Mouse (Mus musculus) kidney, postnatal 14 days (tissue): Measurements from ENCODE around the gene Ctnnbl1.

ENCODE experiments used
- DNase-seq: peaks from one replicate; pipeline ENCODE4 v3.0.0; 2022; ENCODE audit warnings: mixed read lengths

Ctnnbl1 gene

GRCm38 (mm10) chr2:157823456-157823855, 86.3 kb downstream of the Ctnnbl1 start:
- DNase-seq: no peak

GRCm38 (mm10) chr2:157824249-157824648, 87.0 kb downstream of the Ctnnbl1 start:
- no peak for DNase-seq

- DNase-seq: no peak
Observed at GRCm38 (mm10) chr2:157830101-157830500, 92.9 kb downstream of the Ctnnbl1 start.

DNA sequence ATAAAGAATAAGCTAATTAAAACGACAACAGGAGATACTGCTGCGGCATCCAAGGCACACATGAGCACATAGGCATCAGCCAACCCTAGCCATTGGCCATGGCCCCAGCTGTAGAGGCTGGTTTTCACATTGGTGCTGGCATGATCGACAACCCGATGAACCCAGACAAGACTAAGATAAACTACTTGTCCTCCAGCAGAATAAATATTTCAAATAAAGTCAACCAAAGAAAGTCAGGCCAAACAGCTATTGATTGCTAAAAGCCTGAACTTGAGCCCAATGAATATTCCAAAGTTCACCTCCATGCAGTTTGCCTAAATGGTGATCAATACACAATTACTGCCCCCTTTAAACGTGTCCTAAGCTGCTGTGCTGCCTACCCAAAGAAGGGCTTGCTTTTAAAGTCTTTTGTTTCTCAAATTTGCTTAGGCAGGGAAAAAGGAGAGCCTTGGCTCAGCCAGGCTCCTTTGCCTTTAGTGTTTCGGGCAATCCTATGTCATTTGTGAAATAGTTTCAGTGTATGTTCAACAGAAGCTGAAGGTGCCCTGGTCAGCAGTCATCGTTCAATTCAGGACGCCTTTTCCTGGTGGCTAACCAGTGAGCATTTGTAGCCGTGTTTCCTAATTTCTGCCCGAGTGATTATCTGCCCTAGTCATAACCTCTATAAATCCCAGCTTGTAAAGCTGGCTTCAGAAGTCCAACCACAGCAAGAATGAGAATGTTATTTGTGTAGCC, 93.6 kb downstream of the Ctnnbl1 start:
- DNase-seq: no peak

GRCm38 (mm10) chr2:157837050-157837449, 99.8 kb downstream of the Ctnnbl1 start:
- DNase-seq: peak; percentile 15

GRCm38 (mm10) chr2:157838206-157838923, 101.2 kb downstream of the Ctnnbl1 start:
- DNase-seq: no peak

- no peak for DNase-seq
Observed at GRCm38 (mm10) chr2:157840641-157841078, 103.5 kb downstream of the Ctnnbl1 start.

GRCm38 (mm10) chr2:157841121-157841520, 103.9 kb downstream of the Ctnnbl1 start:
- DNase-seq: no peak

DNA sequence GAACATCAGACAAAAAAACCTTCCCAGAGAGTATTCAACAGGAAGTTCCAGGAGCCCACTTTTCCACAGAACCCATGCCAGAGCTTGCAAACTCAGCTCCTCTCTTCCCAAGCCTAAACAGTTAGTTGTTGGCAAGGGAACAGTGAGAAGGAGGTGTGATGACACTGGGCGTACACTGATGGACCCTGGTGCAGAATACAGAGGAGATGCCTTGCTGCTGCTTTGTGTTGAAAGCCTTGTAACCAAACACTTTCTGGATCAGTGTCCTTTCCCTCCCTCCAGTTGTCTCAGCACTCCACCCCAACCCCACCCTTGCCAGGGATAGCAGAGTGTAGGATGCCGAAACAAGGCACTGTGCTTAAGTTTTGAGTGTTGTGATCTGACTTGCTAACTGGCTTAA, 107.5 kb downstream of the Ctnnbl1 start:
- no peak for DNase-seq

DNA sequence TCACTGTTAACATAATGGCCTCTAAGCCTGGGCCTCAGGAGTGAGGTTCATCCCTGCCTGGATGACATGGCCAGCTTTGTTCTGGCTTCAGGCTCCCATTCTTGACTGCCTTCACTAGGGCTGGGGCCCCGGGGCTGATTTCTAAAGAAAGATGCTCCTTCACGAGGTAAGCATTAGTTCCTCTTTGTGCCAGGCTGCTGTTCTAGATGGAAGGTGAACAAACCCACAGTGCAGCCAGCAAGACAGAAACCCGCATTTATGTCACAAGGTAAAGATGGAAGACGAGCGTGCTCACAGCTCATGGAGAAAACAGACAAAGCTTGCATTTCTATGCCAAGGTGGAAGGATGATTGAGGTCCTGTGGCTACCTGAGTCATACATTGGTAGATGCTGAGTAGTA, 108.6 kb downstream of the Ctnnbl1 start:
- no peak for DNase-seq

GRCm38 (mm10) chr2:157853135-157853534, 115.9 kb downstream of the Ctnnbl1 start:
- no peak for DNase-seq

DNA sequence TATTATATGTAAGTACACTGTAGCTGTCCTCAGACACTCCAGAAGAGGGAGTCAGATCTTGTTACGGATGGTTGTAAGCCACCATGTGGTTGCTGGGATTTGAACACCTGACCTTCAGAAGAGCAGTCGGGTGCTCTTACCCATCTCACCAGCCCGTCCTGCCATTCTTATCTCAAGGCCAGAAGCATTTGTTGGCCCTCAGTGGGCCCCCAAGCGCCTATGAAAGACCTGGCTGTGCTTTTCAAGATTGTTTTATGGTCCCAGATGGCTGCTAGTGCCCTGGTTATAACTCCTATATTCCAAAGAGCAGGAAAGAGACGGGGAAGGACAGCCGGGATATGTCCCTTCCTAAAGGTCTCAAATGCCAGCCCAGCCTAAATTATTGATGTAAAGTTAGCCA, 118.6 kb downstream of the Ctnnbl1 start:
- DNase-seq: no peak

- no peak for DNase-seq
Observed at GRCm38 (mm10) chr2:157857496-157857895, 120.3 kb downstream of the Ctnnbl1 start.

DNA sequence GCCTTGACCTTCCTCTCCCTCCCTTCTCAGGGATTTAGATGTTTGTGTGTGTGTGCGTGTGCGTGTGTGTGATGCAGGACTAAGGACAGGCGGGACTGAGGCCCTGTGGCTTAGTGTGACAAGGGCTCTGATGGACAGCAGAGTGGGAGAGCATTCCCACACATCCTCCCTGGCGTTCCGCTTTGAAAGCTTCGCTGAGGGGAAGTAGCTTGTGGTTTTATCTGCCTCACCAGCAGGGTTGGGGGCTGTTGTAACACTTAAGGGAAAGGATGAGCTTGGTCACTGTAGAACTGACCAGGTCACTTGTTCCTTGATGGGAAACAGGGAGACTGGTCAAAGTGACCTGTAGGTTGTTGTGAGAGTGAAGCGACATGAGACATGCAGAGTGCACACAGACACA, 121.1 kb downstream of the Ctnnbl1 start:
- no peak for DNase-seq

- DNase-seq: no peak
Observed at GRCm38 (mm10) chr2:157859046-157859701, 122.0 kb downstream of the Ctnnbl1 start.

GRCm38 (mm10) chr2:157861273-157861944, 124.2 kb downstream of the Ctnnbl1 start:
- DNase-seq: no peak

DNA sequence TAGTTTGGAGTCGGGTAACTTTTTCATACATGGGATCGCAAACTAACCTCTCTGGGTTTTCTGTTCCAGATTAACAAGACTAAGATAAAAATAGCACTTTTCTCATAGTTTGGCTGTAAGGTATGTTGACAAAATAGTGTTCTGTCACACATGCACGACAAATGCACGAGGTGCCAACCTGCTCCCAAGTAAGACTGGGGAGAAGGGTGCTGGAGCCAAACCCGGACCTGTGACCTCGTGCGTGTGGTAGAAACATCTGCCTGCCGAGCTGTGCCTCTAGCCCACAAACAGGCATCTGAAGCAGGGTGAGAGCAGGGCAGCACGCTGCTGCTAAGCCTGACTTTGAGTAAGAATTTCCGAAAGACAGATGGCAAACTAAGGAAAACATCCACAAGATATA, 125.1 kb downstream of the Ctnnbl1 start:
- DNase-seq: no peak

GRCm38 (mm10) chr2:157867126-157867525, 129.9 kb downstream of the Ctnnbl1 start:
- no peak for DNase-seq

DNA sequence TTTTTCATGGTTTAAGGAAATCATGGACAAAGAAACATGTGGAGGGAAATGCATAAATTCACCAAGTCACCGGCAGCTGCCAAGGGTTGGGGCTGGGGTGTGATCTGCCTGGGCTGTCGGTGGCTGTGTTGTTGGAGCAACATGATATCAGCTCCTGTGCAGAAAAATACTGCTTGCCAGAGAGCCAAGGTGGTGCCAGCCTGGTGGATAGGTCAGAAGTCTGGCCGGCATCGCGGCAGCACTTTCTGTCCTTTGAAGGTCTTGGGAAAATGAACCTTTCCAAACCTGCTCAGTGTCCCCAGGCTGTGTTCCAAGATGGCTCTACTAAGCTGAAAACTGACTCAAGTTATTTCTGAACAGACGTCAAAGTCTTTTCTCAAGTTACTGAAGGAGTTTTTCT, 133.0 kb downstream of the Ctnnbl1 start:
- DNase-seq: no peak

GRCm38 (mm10) chr2:157873223-157873622, 136.0 kb downstream of the Ctnnbl1 start:
- DNase-seq: peak; percentile 18

DNA sequence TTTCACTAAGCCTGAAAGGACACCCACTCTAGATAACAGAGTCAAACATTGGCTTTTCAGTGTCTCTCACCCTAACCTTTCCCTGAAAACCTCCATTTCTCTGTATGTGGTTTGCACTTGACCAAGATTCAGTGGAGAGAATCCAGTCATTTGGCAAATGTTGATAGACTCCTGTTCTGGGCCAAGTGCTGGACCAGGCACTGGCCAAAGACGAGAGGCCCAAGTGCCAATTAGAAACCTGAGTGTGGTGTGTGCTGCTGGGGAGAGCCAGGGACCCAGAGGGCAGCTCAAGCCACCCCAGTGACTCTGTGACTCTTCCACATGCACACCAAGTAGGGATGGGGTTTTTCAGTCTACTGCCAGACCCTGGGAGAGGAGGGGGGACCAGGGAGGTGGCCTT, 136.5 kb downstream of the Ctnnbl1 start:
- DNase-seq: no peak

DNA sequence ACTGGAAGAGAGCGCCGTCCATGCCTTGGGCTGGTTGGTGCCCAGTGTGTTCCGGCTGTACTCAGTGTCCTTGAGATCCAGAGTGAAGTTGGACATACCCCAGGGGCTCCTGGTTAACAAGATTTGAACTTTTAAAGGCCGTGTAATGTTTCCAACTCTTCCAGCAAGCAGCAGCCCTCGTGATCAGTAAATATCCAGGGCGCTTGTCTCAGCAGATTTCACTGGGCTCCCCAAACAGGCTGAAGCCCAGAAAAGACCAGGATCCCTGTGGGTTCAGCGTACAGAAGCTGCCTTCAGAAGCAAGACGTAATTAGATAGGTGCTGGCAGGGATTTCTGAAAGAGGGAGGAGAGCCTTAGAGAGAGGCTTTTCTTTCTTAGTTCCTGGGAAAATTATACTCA, 137.9 kb downstream of the Ctnnbl1 start:
- DNase-seq: peak; percentile 23

- DNase-seq: no peak
Observed at GRCm38 (mm10) chr2:157877394-157877793, 140.2 kb downstream of the Ctnnbl1 start.
